Mouse (Mus musculus) layer of hippocampus, adult 18-20 months (tissue): ENCODE results near the gene Ces1f. TPM values are rescaled to one million over a fixed set of nuclear protein-coding genes. Genes with fewer than 3 reads are reported as not detected.
"Not testable (repeated sequence)": the region's sequence is repeated elsewhere in the genome, so short reads cannot be mapped to it uniquely, and the experiment has no call there.

Source experiments
- DNase-seq, 2 experiments: peaks; one replicate each; pipeline ENCODE4 v3.0.0; 2022; ENCODE audit warnings: low spot score in 2 of 2
- long read RNA-seq: library from polyadenylated mRNA; stranded (forward); transcript quantifications from one replicate; pipeline ENCODE4 v2.0.0, GENCODE M21; 2021
- total RNA-seq, 2 experiments: library from RNA; stranded (reverse); gene quantifications; 2 replicates each; pipeline ENCODE4 v1.2.3; 2021

Gene Ces1f
- total RNA-seq, result not detected
- long read RNA-seq, result 0 reads

DNA sequence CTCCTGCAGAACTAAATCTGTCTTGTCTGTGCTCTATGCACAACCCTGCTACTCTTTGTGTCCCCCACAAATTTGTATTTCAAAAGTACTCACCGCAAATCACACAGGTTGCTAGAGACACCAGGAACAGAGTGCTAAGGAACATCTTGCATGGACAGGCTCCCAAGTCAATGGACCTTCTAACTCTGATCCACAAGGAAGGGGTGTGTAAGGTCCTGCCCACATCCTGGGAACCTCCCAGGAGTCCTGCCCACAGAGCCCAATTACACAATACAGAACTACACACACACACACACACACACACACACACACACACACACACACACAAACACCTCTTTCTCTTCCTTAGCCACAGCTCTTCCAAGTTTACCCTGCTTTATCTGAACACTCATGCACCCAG, at the start of gene Ces1f:
Ces1f (minus strand) TSS at position 192 of the 400 bp plus-strand sequence.
- DNase-seq, result no peak

DNA sequence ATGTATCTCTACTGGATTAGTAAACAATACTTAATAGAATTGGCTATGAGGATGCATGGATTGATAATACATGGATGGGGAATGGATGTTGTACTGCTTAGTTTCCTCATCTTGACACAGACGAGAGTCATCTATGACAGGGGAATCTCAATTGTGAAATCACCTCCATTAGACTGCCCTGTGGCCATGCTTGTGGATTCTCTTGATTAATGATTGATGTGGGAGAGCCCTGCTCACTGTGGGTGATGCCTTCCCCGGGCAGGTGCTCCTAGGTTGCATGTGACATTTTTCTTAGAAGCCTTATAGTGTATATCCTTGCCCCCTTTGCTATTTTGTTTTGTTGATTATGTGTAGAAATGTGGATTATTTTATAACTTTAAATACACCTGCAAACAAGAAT, 45.6 kb upstream of the Ces1f start:
- DNase-seq, result no peak

DNA sequence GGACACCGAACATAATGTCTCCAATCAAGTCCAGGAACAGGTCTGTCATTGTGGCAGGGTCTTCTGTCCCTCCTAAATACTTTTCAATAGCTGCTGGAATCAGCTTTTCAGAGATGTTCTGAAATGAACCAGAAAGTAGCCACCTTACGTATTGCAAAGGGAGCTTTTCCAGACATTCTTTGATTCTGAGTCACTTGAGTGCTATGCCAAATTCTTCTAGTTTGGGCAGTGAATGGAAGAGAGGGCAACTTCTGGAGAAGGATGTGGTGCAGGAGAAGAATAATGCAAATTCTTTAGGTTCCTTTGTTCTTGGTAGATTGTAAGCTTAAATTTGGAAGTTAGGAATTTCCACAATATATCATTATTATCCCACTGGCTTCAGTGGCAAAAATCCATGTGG, 37.5 kb upstream of the Ces1f start:
- DNase-seq, result no peak

DNA sequence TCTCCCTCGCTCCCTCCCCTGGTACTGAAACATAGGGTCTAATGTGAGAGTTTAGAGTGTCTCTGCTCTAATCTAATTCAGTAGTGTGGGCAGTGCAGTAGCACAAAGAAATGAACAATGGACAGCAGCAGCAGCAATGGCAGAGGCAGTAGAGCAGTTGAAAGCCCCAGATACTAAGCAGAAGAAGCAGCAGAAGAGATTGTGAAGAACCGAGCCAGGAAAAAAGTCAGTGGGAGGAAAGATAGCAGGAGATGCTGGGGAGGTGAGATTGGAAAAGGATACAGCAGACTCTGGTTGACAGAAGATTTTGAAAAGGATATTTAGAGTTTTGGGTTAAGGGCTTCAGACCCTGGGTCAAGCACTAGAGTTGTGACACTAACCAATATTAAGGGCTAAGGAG, 36.0 kb upstream of the Ces1f start:
- no peak for DNase-seq

DNA sequence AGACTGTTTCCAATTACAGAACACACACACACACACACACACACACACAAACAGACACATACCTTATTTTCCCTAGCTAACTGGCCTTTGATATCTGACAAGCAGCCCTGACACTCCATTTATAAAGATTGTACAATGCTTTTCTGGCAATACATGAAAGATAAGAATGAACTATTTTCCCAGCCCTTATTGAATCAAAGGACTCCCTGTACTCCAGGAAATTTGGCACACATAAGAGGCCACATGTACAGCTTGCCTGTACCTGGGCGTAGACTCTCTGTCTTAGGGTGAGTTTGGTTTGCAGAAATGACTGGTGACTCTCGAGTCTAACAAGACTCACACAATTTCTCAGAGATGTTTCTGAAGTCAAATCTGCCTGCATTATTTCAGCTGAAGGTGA, 4.3 kb upstream of the Ces1f start:
- DNase-seq, result no peak

DNA sequence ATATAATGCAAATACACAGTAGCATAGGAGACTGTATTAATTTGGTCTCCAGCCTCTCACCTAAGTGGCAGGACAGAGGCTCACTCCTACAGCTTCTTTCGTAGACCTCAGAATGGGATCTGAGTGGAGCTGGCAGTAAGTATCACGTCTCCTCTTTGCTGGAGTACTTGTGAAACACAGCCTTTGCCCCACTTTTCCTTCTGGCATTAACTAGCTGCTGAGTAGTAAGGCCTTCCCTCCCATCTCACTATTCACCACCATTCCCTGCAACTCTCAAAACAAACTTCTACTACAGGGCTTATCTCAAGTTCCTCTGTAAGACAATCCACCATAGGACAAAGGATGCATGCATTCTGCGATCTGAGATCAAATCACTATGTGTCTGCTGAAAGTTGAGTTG, 2.8 kb upstream of the Ces1f start:
- DNase-seq, result no peak

DNA sequence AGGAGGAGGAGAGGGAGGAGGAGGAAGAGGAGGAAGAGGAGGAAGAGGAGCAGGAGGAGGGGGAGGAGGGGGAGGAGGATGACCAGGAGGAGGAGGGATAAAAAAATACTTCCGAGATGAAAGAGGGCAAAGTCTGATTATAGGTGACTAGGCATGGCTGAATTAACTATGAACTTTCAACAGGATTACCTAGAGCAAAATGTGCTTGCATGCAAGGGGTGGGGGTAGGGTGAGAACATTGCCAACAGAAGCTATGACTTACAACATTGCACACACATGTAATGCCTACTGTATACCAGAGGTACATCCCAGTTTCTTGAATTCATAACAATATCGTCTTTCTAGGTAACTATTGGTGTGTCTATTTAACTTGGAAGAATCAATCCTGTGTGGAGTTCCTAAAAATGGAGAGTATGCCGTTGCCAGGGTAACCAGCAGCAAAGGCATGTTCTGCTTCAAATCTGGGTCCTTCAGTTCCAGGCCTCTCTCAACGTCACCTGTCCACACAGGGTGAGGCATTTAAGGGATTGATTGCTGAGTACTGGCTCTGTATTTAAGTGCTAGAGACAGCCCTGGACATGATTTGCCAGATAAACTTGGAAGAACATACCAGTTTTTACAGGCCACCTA, 1.3 kb downstream of the Ces1f start:
- peak in 1 of 2 experiments; percentile 15 for DNase-seq

DNA sequence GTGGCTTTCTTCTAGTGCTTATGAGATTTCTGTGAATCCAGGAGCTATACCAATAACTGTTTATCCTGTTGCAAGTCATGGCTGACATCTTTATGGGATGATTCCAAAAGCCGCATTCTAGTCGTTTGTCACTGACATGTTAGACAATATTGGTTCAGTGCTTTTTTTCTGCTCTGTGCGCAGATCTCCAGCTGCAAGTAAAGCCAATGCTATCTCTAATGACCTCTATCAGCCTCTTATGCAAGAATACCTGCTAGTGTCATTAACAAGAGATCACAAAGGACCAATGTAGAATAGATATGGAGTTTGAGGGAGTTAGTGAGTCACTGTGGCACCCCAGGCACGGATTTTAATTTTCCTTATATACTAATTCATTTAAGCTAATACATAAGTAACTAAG, 4.9 kb downstream of the Ces1f start:
- DNase-seq, result no peak

DNA sequence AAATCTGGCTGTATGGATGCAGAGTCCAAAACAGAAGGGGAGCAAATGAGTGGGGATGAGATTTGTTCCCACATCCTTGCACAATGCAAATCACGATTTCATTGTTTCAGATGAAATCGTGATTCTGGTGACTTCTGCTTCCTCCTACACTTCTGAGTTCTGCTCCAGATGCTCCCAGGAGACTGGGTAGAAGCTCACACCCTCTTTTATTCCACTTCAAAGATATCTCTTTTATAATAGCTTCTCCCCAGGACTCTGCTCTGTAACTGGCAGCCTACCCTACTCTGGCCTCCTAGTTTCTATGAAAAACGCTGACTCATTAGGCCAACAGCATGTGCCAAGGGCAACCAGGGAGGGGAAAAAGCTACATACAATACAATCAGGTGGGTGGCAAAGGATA, 6.2 kb downstream of the Ces1f start:
- DNase-seq, result peak; percentile 5 to 50

DNA sequence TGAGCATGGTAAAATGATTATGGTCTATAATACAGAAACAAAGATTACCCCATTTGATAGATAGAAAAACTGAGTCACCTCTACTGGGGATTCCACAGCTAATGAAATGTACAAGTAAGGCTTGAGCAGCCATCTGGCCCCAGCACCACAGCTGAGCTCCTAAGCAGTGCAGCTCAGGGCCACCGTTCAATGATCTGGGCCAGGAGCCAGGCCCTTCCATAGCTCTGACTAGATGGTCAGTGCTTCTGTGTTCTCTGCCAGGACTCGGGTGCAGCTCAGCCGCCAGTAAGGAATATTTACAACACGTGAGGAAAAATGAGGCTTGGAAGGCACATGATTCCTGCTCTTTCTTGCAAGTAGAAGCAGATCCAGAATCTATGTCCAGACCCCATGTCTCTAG, 6.9 kb downstream of the Ces1f start:
- peak in 1 of 2 experiments; percentile 14 for DNase-seq

DNA sequence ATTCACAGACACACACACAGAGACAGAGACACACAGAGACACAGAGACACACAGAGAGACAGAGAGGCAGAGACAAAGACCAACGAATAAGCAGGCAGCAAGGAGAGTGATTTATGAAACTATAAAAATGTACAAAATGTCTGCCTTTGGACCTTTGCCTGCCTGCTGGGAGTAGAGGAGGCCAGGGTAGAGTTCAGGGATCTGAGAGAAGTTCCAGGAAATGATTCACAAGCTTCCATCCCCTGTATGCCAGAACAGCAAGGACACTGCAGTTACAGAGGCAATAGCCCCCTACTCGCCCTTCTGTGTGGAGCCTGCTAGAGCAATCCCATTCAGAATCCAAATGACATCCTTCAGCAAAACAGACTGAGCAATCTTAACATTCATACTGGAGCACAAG, 18.1 kb downstream of the Ces1f start:
- DNase-seq, result no peak

DNA sequence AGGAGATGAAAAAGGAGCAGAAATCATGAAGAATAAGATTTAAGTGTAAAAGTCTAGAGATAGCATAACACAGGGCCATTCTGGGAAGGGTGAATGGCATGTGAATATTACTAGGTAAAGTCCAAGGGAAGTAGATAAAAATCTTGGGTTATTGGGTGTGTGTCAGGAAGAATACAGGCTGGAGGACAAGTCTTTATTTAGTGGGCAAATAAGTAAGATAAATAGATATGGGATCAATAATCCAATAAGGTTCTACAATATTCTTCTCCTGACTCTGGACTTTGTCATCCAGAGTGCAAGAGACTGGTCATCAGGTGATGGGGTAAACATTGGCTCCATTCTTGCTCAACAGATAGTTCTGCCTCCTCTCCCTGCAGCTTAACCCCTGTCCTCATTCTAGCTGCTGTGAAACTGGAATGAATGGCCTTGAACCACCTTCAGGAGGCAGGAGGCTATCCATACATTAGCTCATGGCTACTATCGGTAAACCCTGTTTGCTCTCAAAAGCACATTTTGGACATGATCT, 27.1 kb downstream of the Ces1f start:
- no peak for DNase-seq

DNA sequence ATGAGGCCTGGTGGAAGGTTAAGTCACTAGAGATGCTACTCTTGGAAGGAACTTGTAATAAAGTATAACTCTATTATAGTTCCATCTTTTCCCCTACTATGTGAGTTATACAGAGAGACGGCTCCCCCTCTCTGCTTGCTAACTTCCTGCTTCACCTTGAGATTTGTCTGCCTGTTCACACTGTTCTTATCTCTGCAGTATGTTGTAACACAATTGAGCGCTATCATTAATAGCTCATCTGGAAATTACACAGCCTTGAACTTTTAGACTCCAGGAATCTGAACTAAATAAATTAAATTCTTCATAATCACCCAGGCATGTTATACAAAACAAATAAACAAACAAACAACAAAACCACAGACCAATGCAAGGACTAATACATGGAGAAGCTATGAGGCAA, 33.5 kb downstream of the Ces1f start:
- no peak for DNase-seq

DNA sequence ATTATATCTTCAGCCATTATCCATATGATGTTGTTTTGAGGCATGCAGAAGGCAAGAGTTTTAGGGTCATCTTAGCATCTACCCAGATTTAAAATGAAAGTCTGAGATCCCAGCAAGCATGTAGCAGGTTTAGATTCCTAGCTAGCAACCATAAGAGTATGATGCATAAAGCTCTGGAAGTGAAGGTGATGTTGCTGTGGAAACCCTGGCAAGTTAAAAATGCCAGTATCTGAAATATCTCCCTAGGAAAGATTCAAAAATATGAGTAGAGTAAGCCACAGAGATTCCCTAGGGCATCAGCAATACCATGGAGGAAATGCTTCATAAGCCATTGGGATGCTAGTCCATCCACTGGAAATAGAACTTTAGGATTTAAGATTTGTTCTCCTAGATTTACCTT, 39.7 kb downstream of the Ces1f start:
- DNase-seq, result no peak

DNA sequence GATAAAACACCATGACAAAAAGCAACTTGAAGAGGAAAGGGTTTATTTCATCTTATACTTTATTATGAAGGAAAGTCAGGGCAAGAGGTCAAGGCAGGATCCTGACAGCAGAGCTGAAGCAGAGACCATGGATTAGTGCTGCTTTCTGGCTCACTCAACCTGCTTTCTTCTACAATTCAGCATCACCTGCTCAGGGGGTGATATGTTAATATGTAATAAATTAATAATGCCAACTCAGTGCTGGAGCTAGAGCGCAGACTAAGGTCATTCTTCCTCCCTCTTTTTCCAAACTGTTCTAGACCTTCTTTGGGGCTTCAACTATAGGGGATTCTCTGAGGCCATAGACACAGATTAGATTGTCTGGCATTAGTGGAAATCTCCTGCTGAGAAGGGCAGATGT, 43.9 kb downstream of the Ces1f start:
- DNase-seq, result no peak

DNA sequence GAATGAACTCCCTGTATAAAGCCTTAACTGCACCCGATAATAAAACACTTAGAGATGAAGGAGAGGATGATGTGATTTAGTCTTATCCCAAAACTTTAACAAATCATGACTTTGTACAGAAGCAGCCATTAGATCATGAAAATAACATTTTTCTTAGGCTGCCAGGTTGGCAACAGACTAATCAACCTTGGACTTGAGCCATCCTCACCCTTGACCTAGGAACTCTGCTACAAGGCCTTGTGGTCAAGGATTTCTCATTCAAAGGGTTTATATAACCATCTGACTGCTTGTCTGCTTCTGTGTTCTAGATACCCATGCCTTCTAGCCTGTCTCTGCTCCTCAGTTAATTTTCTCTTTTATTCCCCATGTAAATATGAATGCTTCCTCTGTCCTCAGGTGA, 44.8 kb downstream of the Ces1f start:
- DNase-seq, result no peak

DNA sequence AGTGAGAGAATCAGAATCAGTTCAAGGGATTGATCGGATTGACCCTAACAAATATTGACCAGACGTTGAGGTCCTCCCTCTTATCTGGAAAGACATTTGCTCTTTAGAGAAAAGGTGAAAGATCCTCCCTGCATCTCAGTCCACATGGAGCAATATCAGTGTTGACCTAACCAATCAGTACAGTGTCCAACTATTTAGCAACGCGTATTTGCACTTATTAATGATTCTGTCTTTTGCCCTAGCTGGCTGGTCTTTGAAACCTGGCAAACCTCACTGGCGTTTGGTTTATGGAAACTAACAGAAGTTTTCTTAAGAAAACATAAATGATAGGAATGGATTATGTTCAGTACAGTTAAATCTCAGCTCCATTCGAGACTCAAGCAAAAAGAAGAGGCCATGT, 45.5 kb downstream of the Ces1f start:
- no peak for DNase-seq

DNA sequence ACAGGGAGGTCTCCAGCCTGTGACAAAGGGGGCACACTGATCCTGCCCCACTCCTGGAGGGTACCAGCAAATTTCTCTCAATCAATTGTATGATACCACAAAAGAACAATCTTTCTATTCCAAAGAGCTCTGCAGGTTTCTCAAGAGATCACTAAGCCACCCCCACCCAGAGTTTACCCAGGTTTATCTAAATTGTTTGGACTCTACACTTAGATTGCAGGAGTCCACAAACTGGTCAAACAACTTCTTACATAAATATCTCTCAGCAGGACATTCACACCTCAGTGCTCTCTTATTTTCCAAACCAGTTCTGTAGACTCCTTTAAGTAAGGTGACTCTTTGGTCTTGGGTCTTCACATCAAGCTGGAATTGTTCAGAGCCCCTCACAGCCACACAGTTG, 50.1 kb downstream of the Ces1f start, which contains the start of gene Ces1e:
Ces1e (minus strand) TSS at position 174 of the 400 bp plus-strand sequence.
- no peak for DNase-seq

DNA sequence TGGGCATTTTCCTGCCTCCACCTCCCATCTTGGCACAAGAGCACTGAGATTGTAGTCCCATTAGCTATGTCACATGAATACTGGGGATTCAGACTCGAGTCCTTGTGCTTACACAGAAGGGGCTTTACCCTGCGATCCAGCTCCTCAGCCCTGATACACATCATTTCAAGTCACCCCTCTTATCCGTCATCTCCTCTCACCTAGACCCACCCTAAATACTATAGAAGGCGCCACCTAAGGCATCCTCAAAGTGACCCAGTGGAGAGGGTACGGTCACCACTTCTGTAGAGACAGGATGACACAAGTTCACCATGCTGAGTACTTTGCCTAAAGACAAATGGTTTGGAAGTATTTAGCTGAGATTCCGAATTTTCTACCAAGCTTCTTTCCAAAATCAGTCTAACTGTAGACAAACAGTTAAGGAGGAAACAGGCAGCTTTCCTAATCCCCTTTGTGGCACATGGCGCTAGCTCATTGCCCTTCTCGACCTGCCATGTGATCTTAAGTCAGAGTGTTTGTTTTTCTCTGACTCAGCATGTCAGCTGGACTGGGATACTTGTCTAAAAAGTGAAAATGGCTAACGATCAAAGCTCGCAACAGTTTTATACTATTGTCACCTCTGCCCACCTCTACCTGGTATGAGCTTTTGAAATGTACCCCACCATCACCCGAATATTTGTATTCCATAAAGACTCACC, 50.7 kb downstream of the Ces1f start:
- no peak for DNase-seq

DNA sequence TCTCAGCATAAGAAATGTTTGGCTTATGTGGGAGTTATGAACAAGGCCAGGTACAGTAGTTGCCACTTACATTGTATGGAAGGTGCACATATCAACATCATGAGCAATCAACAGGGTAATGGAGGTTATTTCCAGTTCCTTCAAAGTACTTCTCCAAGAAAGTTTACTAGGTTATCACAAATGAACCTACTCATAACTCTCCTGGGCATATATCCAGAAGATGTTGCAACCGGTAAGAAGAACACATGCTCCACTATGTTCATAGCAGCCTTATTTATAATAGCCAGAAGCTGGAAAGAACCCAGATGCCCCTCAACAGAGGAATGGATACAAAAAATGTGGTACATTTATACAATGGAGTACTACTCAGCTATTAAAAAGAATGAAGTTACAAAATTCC, 53.1 kb downstream of the Ces1f start:
- not testable (repeated sequence) for DNase-seq

DNA sequence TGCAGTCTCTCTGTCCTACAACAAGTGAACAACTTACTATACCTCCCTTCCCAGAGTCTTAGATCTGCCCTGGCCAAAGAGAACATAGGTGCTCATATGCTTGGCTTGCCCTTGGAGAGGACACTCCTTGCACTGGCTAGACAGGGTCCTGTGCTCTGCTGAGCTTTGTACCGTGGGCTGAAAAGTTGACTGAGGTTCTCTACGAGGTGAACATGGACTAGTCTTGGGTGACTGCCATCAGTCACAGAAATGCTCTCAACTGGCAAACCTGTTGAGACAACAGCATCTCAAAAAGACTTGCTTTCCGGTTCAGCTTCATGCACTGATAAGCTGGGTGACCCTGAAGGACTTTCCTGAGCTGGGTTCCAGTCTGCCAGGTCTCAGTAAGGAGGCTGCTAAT, 57.7 kb downstream of the Ces1f start:
- DNase-seq, result no peak

DNA sequence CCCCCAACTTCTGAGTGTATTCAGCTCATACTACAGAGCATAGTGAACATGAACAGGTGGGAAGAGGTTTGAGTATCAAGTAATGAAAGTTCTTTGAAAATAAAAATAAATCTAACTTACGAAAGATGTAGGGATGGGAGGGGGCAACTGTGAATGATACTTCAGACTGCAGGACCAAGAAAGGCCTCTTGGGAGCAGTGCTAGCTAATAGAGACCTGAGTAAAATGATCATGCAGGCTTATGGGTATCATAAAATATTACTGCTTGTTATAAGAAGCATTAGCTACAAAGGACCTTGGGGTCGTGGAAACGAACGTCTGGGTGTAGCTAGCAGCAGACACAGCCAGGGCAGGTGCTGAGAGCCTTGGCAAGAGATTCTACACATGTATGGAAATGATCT, 61.7 kb downstream of the Ces1f start:
- DNase-seq, result peak in 1 of 2 experiments; percentile 5

DNA sequence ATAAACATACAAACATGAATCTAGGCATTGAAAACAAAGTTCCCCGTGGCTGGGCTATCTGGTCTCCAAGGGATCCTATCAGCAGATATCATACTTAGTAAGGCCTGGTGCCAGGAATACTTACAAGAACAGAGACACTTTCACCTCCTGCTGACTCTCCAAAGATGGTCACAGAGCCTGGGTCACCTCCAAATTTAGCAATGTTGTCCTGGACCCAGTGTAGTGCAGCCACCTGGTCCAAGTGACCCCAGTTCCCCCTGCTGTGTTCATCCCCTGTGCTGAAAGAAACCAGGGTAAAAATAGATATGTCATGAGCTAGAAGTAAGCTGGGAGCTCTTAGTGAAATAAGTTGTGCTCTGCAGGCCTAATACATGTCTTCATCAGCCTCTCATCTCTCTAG, 62.2 kb downstream of the Ces1f start:
- DNase-seq, result no peak
